In genomic region chr7:122623753-122624152, GRCm38 (mm10) we compare ENCODE assay signal across 19 mouse cellular contexts. TPM values are rescaled to one million over a fixed set of nuclear protein-coding genes. Genes with fewer than 3 reads are reported as not detected.
"Had no signal": no experiment of that assay in that cellular context is flagged by ENCODE, and none has a peak within 500 bp of the region (broad histone marks: within the 10 kb centered on the region; RNA-seq: fewer than 3 reads in every experiment).

No protein-coding gene starts in this region.

- ATAC-seq: lung, postnatal 0 days; midbrain, embryonic 13.5 days had no signal

- H3K4me3 ChIP-seq: kidney, embryonic 15.5 days; limb, embryonic 10.5 days; midbrain, embryonic 13.5 days; neural tube, embryonic 12.5 days; stomach, embryonic 15.5 days had no signal

- H3K9ac ChIP-seq: kidney, embryonic 15.5 days; liver, embryonic 14.5 days; midbrain, embryonic 13.5 days; neural tube, embryonic 12.5 days; stomach, embryonic 15.5 days had no signal

- DNase-seq: kidney, adult 18-20 months; kidney, postnatal 25 days; layer of hippocampus, adult 9-11 months; lung, adult 2 months; lung, postnatal 36 days; retina, postnatal 1 day; right cerebral cortex, postnatal 4 days; spleen, adult 18-20 months; thymus, adult 18-20 months; thymus, postnatal 14 days had no signal

- H3K36me3 ChIP-seq: kidney, embryonic 15.5 days; limb, embryonic 10.5 days; midbrain, embryonic 13.5 days; neural tube, embryonic 12.5 days; stomach, embryonic 15.5 days had no signal

- H3K4me2 ChIP-seq: kidney, embryonic 15.5 days; midbrain, embryonic 13.5 days; neural tube, embryonic 12.5 days; stomach, embryonic 15.5 days had no signal

- H3K4me1 ChIP-seq: limb, embryonic 10.5 days; stomach, embryonic 15.5 days had no signal

- H3K9me3 ChIP-seq: kidney, embryonic 15.5 days; limb, embryonic 10.5 days; midbrain, embryonic 13.5 days; neural tube, embryonic 12.5 days; stomach, embryonic 15.5 days had no signal

- H3K27ac ChIP-seq: kidney, embryonic 15.5 days; limb, embryonic 10.5 days; liver, embryonic 14.5 days; neural tube, embryonic 12.5 days; stomach, embryonic 15.5 days had no signal

- H3K27me3 ChIP-seq: kidney, embryonic 15.5 days; midbrain, embryonic 13.5 days; neural tube, embryonic 12.5 days; stomach, embryonic 15.5 days had no signal

RNA-seq across cellular contexts. Expression of gene Cacng3, which starts 46.5 kb away (rescaled TPM):
- total RNA-seq: megakaryocyte progenitor cell, adult 5-6 weeks; monocyte, adult 5-6 weeks had no signal
- polyA plus RNA-seq: limb, embryonic 10.5 days; liver, embryonic 14.5 days; lung, adult 2 months; lung, postnatal 0 days had no signal
